Mouse (Mus musculus): ENCODE measurements around the gene Ccnd3. TPM values are rescaled to one million over a fixed set of nuclear protein-coding genes. Genes with fewer than 3 reads are reported as not detected.

Gene Ccnd3
- polyA plus RNA-seq, 1 experiment from 2014 or later: 260 TPM

GRCm38 (mm10) chr17:47551049-47551448 lies 46.2 kb downstream of the Ccnd3 start:
- H3K4me1 ChIP-seq (ENCODE audit: control insufficient read depth, insufficient read depth, low read length): no peaks in the 10 kb centered on the region
- H3K36me3 ChIP-seq (ENCODE audit: control insufficient read depth, insufficient read depth, low read length): no peaks in the 10 kb centered on the region
- no peak overlapping the region for H3K4me3 ChIP-seq (ENCODE audit: low read depth, low read length)
- WGBS: 86% methylated on average over 7 of the region's 7 CpGs
- no peak overlapping the region for H3K9ac ChIP-seq (ENCODE audit: low read length)
- H3K27ac ChIP-seq (ENCODE audit: low read depth, low read length): no peak overlapping the region
- no peaks in the 10 kb centered on the region for H3K9me3 ChIP-seq (ENCODE audit: control insufficient read depth, low read length)
- no peak overlapping the region for H3K4me2 ChIP-seq (ENCODE audit: low read depth)
- H3K27me3 ChIP-seq (ENCODE audit: control insufficient read depth, insufficient read depth, low read length): no peaks in the 10 kb centered on the region
- no peak for DNase-seq (ENCODE audit: low spot score)
- no peak for ATAC-seq (ENCODE audit: insufficient read depth, low FRiP score, low TSS enrichment)

- H3K27me3 ChIP-seq (ENCODE audit: control insufficient read depth, insufficient read depth, low read length): no peaks in the 10 kb centered on the region
- H3K4me2 ChIP-seq (ENCODE audit: low read depth): no peak overlapping the region
- H3K4me1 ChIP-seq (ENCODE audit: control insufficient read depth, insufficient read depth, low read length): no peaks in the 10 kb centered on the region
- DNase-seq (ENCODE audit: low spot score) (no peak), ATAC-seq (ENCODE audit: insufficient read depth, low FRiP score, low TSS enrichment) (no peak)
- no peaks in the 10 kb centered on the region for H3K9me3 ChIP-seq (ENCODE audit: control insufficient read depth, low read length)
- H3K36me3 ChIP-seq (ENCODE audit: control insufficient read depth, insufficient read depth, low read length): no peaks in the 10 kb centered on the region
- no peak overlapping the region for H3K27ac ChIP-seq (ENCODE audit: low read depth, low read length)
- no peak overlapping the region for H3K9ac ChIP-seq (ENCODE audit: low read length)
- no peak overlapping the region for H3K4me3 ChIP-seq (ENCODE audit: low read depth, low read length)
These were observed 48.1 kb downstream of the Ccnd3 start for GRCm38 (mm10) chr17:47552994-47553393.

GRCm38 (mm10) chr17:47554621-47555020 lies 49.8 kb downstream of the Ccnd3 start:
- 72% methylated on average over 9 of the region's 10 CpGs for WGBS
- H3K9me3 ChIP-seq (ENCODE audit: control insufficient read depth, low read length): no peaks in the 10 kb centered on the region

GRCm38 (mm10) chr17:47557179-47557578 lies 52.3 kb downstream of the Ccnd3 start:
- Histone ChIP-seq H3K4me1 (ENCODE audit: control insufficient read depth, insufficient read depth, low read length) (no peaks in the 10 kb centered on the region), H3K9ac (ENCODE audit: low read length) (no peak overlapping the region), H3K27me3 (ENCODE audit: control insufficient read depth, insufficient read depth, low read length) (no peaks in the 10 kb centered on the region), H3K9me3 (ENCODE audit: control insufficient read depth, low read length) (no peaks in the 10 kb centered on the region), H3K4me3 (ENCODE audit: low read depth, low read length) (no peak overlapping the region), H3K4me2 (ENCODE audit: low read depth) (no peak overlapping the region), H3K27ac (ENCODE audit: low read depth, low read length) (no peak overlapping the region), H3K36me3 (ENCODE audit: control insufficient read depth, insufficient read depth, low read length) (no peaks in the 10 kb centered on the region)
- WGBS: 75% methylated on average over 2 of the region's 3 CpGs
- DNase-seq (ENCODE audit: low spot score): no peak
- no peak for ATAC-seq (ENCODE audit: insufficient read depth, low FRiP score, low TSS enrichment)

More at GRCm38 (mm10) chr17:47554621-47555020, 49.8 kb downstream of the Ccnd3 start:
- DNase-seq (ENCODE audit: low spot score) (no peak), ATAC-seq (ENCODE audit: insufficient read depth, low FRiP score, low TSS enrichment) (no peak)
- H3K4me2 ChIP-seq (ENCODE audit: low read depth): no peak overlapping the region
- H3K27ac ChIP-seq (ENCODE audit: low read depth, low read length): no peak overlapping the region
- no peak overlapping the region for H3K9ac ChIP-seq (ENCODE audit: low read length)
- H3K27me3 ChIP-seq (ENCODE audit: control insufficient read depth, insufficient read depth, low read length): no peaks in the 10 kb centered on the region
- no peaks in the 10 kb centered on the region for H3K4me1 ChIP-seq (ENCODE audit: control insufficient read depth, insufficient read depth, low read length)
- no peak overlapping the region for H3K4me3 ChIP-seq (ENCODE audit: low read depth, low read length)
- H3K36me3 ChIP-seq (ENCODE audit: control insufficient read depth, insufficient read depth, low read length): no peaks in the 10 kb centered on the region

- Histone ChIP-seq H3K27me3 (ENCODE audit: control insufficient read depth, insufficient read depth, low read length) (no peaks in the 10 kb centered on the region), H3K27ac (ENCODE audit: low read depth, low read length) (no peak overlapping the region), H3K4me1 (ENCODE audit: control insufficient read depth, insufficient read depth, low read length) (no peaks in the 10 kb centered on the region), H3K36me3 (ENCODE audit: control insufficient read depth, insufficient read depth, low read length) (no peaks in the 10 kb centered on the region), H3K4me3 (ENCODE audit: low read depth, low read length) (no peak overlapping the region), H3K9ac (ENCODE audit: low read length) (no peak overlapping the region), H3K4me2 (ENCODE audit: low read depth) (no peak overlapping the region), H3K9me3 (ENCODE audit: control insufficient read depth, low read length) (no peaks in the 10 kb centered on the region)
- WGBS: 75% methylated on average over 6 of the region's 6 CpGs
- no peak for ATAC-seq (ENCODE audit: insufficient read depth, low FRiP score, low TSS enrichment)
- DNase-seq (ENCODE audit: low spot score): no peak
These were observed 54.9 kb downstream of the Ccnd3 start for GRCm38 (mm10) chr17:47559726-47560125.

- H3K27me3 ChIP-seq (ENCODE audit: control insufficient read depth, insufficient read depth, low read length): no peaks in the 10 kb centered on the region
- 82% methylated on average over 6 of the region's 6 CpGs for WGBS
- H3K27ac ChIP-seq (ENCODE audit: low read depth, low read length): no peak overlapping the region
- H3K4me1 ChIP-seq (ENCODE audit: control insufficient read depth, insufficient read depth, low read length): no peaks in the 10 kb centered on the region
- H3K9ac ChIP-seq (ENCODE audit: low read length): no peak overlapping the region
- no peaks in the 10 kb centered on the region for H3K9me3 ChIP-seq (ENCODE audit: control insufficient read depth, low read length)
- H3K4me2 ChIP-seq (ENCODE audit: low read depth): no peak overlapping the region
- H3K36me3 ChIP-seq (ENCODE audit: control insufficient read depth, insufficient read depth, low read length): no peaks in the 10 kb centered on the region
- DNase-seq (ENCODE audit: low spot score) (no peak), ATAC-seq (ENCODE audit: insufficient read depth, low FRiP score, low TSS enrichment) (no peak)
- H3K4me3 ChIP-seq (ENCODE audit: low read depth, low read length): no peak overlapping the region
These were observed 58.0 kb downstream of the Ccnd3 start for GRCm38 (mm10) chr17:47562875-47563274.

GRCm38 (mm10) chr17:47564612-47565011 lies 59.8 kb downstream of the Ccnd3 start:
- Histone ChIP-seq H3K27ac (ENCODE audit: low read depth, low read length) (no peak overlapping the region), H3K4me3 (ENCODE audit: low read depth, low read length) (no peak overlapping the region), H3K9me3 (ENCODE audit: control insufficient read depth, low read length) (no peaks in the 10 kb centered on the region), H3K4me2 (ENCODE audit: low read depth) (no peak overlapping the region), H3K36me3 (ENCODE audit: control insufficient read depth, insufficient read depth, low read length) (no peaks in the 10 kb centered on the region), H3K9ac (ENCODE audit: low read length) (no peak overlapping the region), H3K27me3 (ENCODE audit: control insufficient read depth, insufficient read depth, low read length) (no peaks in the 10 kb centered on the region), H3K4me1 (ENCODE audit: control insufficient read depth, insufficient read depth, low read length) (no peaks in the 10 kb centered on the region)
- ATAC-seq (ENCODE audit: insufficient read depth, low FRiP score, low TSS enrichment) (no peak), DNase-seq (ENCODE audit: low spot score) (no peak)
- WGBS: 88% methylated on average over 5 of the region's 5 CpGs

GRCm38 (mm10) chr17:47566133-47566532 lies 61.3 kb downstream of the Ccnd3 start:
- Histone ChIP-seq H3K9me3 (ENCODE audit: control insufficient read depth, low read length) (no peaks in the 10 kb centered on the region), H3K27ac (ENCODE audit: low read depth, low read length) (no peak overlapping the region), H3K4me3 (ENCODE audit: low read depth, low read length) (no peak overlapping the region), H3K36me3 (ENCODE audit: control insufficient read depth, insufficient read depth, low read length) (no peaks in the 10 kb centered on the region), H3K4me1 (ENCODE audit: control insufficient read depth, insufficient read depth, low read length) (no peaks in the 10 kb centered on the region), H3K9ac (ENCODE audit: low read length) (no peak overlapping the region), H3K27me3 (ENCODE audit: control insufficient read depth, insufficient read depth, low read length) (no peaks in the 10 kb centered on the region), H3K4me2 (ENCODE audit: low read depth) (no peak overlapping the region)
- 19% methylated on average over 2 of the region's 2 CpGs for WGBS
- DNase-seq (ENCODE audit: low spot score): peak; percentile 41
- peak; percentile 79 for ATAC-seq (ENCODE audit: insufficient read depth, low FRiP score, low TSS enrichment)

GRCm38 (mm10) chr17:47567271-47567670 lies 62.4 kb downstream of the Ccnd3 start:
- no peaks in the 10 kb centered on the region for H3K4me1 ChIP-seq (ENCODE audit: control insufficient read depth, insufficient read depth, low read length)
- no peak overlapping the region for H3K9ac ChIP-seq (ENCODE audit: low read length)
- H3K4me2 ChIP-seq (ENCODE audit: low read depth): no peak overlapping the region
- ATAC-seq (ENCODE audit: insufficient read depth, low FRiP score, low TSS enrichment) (no peak), DNase-seq (ENCODE audit: low spot score) (no peak)
- no peaks in the 10 kb centered on the region for H3K36me3 ChIP-seq (ENCODE audit: control insufficient read depth, insufficient read depth, low read length)
- H3K27me3 ChIP-seq (ENCODE audit: control insufficient read depth, insufficient read depth, low read length): no peaks in the 10 kb centered on the region
- no peak overlapping the region for H3K27ac ChIP-seq (ENCODE audit: low read depth, low read length)
- H3K9me3 ChIP-seq (ENCODE audit: control insufficient read depth, low read length): no peaks in the 10 kb centered on the region
- no peak overlapping the region for H3K4me3 ChIP-seq (ENCODE audit: low read depth, low read length)
- WGBS: 77% methylated on average over 3 of the region's 3 CpGs
